Mouse (Mus musculus): ENCODE results near the gene Gm10134.

GRCm38 (mm10) chr2:28463919-28464318 lies 42.0 kb upstream of the Gm10134 start:
- TF ChIP-seq CTCF (IDR thresholded peaks at IDR 0.05; ENCODE audit: borderline replicate concordance, insufficient read depth, low read length): peak; percentile 42; the same call in 1 of the 2 replicates
- no peak for TF ChIP-seq POLR2A (IDR thresholded peaks at IDR 0.05; ENCODE audit: low read depth, low read length)

All from embryonic fibroblast, embryonic 13.5 days (primary cell).